Mouse (Mus musculus): ENCODE measurements around the gene Cd244a. TPM values are rescaled to one million over a fixed set of nuclear protein-coding genes. Genes with fewer than 3 reads are reported as not detected.

Gene Cd244a
- polyA plus RNA-seq, 1 experiment from 2014 or later = 0.48 TPM

- Histone ChIP-seq H3K9ac (no peak overlapping the region), H3K4me3 (replicated peaks) (no peak overlapping the region), H3K27ac (no peak overlapping the region), H3K9me3 (no peaks in the 10 kb centered on the region), H3K4me1 (replicated peaks) (no peaks in the 10 kb centered on the region), H3K4me2 (replicated peaks) (no peak overlapping the region), H3K36me3 (no peaks in the 10 kb centered on the region), H3K27me3 (replicated peaks) (no peaks in the 10 kb centered on the region)
- ATAC-seq = peak; percentile 43; the same call in 1 of the 2 replicates
- whole genome bisulfite sequencing = 74% methylated on average over 11 of the region's 11 CpGs
Measured at GRCm38 (mm10) chr1:171553359-171554341, 5.3 kb upstream of the Cd244a start.

GRCm38 (mm10) chr1:171556366-171556765 is 2.6 kb upstream of the Cd244a start:
- Histone ChIP-seq H3K27me3 (replicated peaks) (no peaks in the 10 kb centered on the region), H3K27ac (no peak overlapping the region), H3K4me3 (replicated peaks) (no peak overlapping the region), H3K9ac (no peak overlapping the region), H3K4me2 (replicated peaks) (no peak overlapping the region), H3K9me3 (no peaks in the 10 kb centered on the region), H3K36me3 (no peaks in the 10 kb centered on the region), H3K4me1 (replicated peaks) (no peaks in the 10 kb centered on the region)
- 85% methylated on average over 2 of the region's 2 CpGs for WGBS
- no peak for ATAC-seq

- WGBS = 70% methylated on average over 6 of the region's 6 CpGs
- ATAC-seq = no peak
- H3K9me3 ChIP-seq = no peaks in the 10 kb centered on the region
Measured at GRCm38 (mm10) chr1:171558407-171558806, 586 bp upstream of the Cd244a start.

GRCm38 (mm10) chr1:171560262-171560661 is 1.3 kb downstream of the Cd244a start:
- H3K4me3 ChIP-seq (replicated peaks) = no peak overlapping the region
- 52% methylated on average over 2 of the region's 2 CpGs for WGBS
- no peak overlapping the region for H3K9ac ChIP-seq
- no peak for ATAC-seq
- H3K4me2 ChIP-seq (replicated peaks) = no peak overlapping the region
- no peak overlapping the region for H3K27ac ChIP-seq
- no peaks in the 10 kb centered on the region for H3K9me3 ChIP-seq
- H3K4me1 ChIP-seq (replicated peaks) = no peaks in the 10 kb centered on the region
- H3K36me3 ChIP-seq = no peaks in the 10 kb centered on the region
- no peaks in the 10 kb centered on the region for H3K27me3 ChIP-seq (replicated peaks)

More at GRCm38 (mm10) chr1:171558407-171558806, 586 bp upstream of the Cd244a start:
- no peaks in the 10 kb centered on the region for H3K27me3 ChIP-seq (replicated peaks)
- no peak overlapping the region for H3K4me2 ChIP-seq (replicated peaks)
- H3K36me3 ChIP-seq = no peaks in the 10 kb centered on the region
- H3K4me1 ChIP-seq (replicated peaks) = no peaks in the 10 kb centered on the region
- H3K9ac ChIP-seq = no peak overlapping the region
- no peak overlapping the region for H3K27ac ChIP-seq
- no peak overlapping the region for H3K4me3 ChIP-seq (replicated peaks)

- Histone ChIP-seq H3K9me3 (no peaks in the 10 kb centered on the region), H3K4me3 (replicated peaks) (no peak overlapping the region), H3K36me3 (no peaks in the 10 kb centered on the region), H3K4me2 (replicated peaks) (no peak overlapping the region), H3K27ac (no peak overlapping the region), H3K27me3 (replicated peaks) (no peaks in the 10 kb centered on the region), H3K9ac (no peak overlapping the region), H3K4me1 (replicated peaks) (no peaks in the 10 kb centered on the region)
- WGBS = 81% methylated on average over 1 of the region's 1 CpGs
- no peak for ATAC-seq
Measured at GRCm38 (mm10) chr1:171561200-171561599, 2.2 kb downstream of the Cd244a start.

- Histone ChIP-seq H3K27me3 (replicated peaks) (no peaks in the 10 kb centered on the region), H3K9ac (no peak overlapping the region), H3K4me3 (replicated peaks) (no peak overlapping the region), H3K27ac (no peak overlapping the region), H3K9me3 (no peaks in the 10 kb centered on the region), H3K36me3 (no peaks in the 10 kb centered on the region), H3K4me1 (replicated peaks) (no peaks in the 10 kb centered on the region), H3K4me2 (replicated peaks) (no peak overlapping the region)
- 59% methylated on average over 7 of the region's 11 CpGs for WGBS
- ATAC-seq = 0 out of 2 replicates have a peak, but pooled peaks have one; percentile 25
Measured at GRCm38 (mm10) chr1:171561639-171562225, 2.7 kb downstream of the Cd244a start.

GRCm38 (mm10) chr1:171563042-171563441 is 4.0 kb downstream of the Cd244a start:
- 73% methylated on average over 2 of the region's 2 CpGs for WGBS
- Histone ChIP-seq H3K4me1 (replicated peaks) (no peaks in the 10 kb centered on the region), H3K27ac (no peak overlapping the region), H3K9me3 (no peaks in the 10 kb centered on the region), H3K36me3 (no peaks in the 10 kb centered on the region), H3K27me3 (replicated peaks) (no peaks in the 10 kb centered on the region), H3K4me3 (replicated peaks) (no peak overlapping the region), H3K9ac (no peak overlapping the region), H3K4me2 (replicated peaks) (no peak overlapping the region)
- no peak for ATAC-seq

GRCm38 (mm10) chr1:171564247-171564646 is 5.3 kb downstream of the Cd244a start:
- Histone ChIP-seq H3K4me1 (replicated peaks) (no peaks in the 10 kb centered on the region), H3K27ac (no peak overlapping the region), H3K4me3 (replicated peaks) (no peak overlapping the region), H3K27me3 (replicated peaks) (no peaks in the 10 kb centered on the region), H3K9ac (no peak overlapping the region), H3K36me3 (no peaks in the 10 kb centered on the region), H3K9me3 (no peaks in the 10 kb centered on the region), H3K4me2 (replicated peaks) (no peak overlapping the region)
- peak; percentile 54 for ATAC-seq
- WGBS = 60% methylated on average over 3 of the region's 3 CpGs

- Histone ChIP-seq H3K4me2 (replicated peaks) (no peak overlapping the region), H3K4me3 (replicated peaks) (no peak overlapping the region), H3K27me3 (replicated peaks) (no peaks in the 10 kb centered on the region), H3K9me3 (no peaks in the 10 kb centered on the region), H3K27ac (no peak overlapping the region), H3K4me1 (replicated peaks) (no peaks in the 10 kb centered on the region), H3K9ac (no peak overlapping the region), H3K36me3 (no peaks in the 10 kb centered on the region)
- 53% methylated on average over 4 of the region's 4 CpGs for WGBS
- ATAC-seq = no peak
Measured at GRCm38 (mm10) chr1:171565888-171566287, 6.9 kb downstream of the Cd244a start.

- Histone ChIP-seq H3K4me2 (replicated peaks) (no peak overlapping the region), H3K9me3 (no peaks in the 10 kb centered on the region), H3K9ac (no peak overlapping the region), H3K4me3 (replicated peaks) (no peak overlapping the region), H3K36me3 (no peaks in the 10 kb centered on the region), H3K4me1 (replicated peaks) (no peaks in the 10 kb centered on the region), H3K27me3 (replicated peaks) (no peaks in the 10 kb centered on the region), H3K27ac (no peak overlapping the region)
- ATAC-seq = peak; percentile 61; the same call in 1 of the 2 replicates
- WGBS = 21% methylated on average over 8 of the region's 8 CpGs
Measured at GRCm38 (mm10) chr1:171566777-171567176, 7.8 kb downstream of the Cd244a start.

- WGBS = 58% methylated on average over 2 of the region's 2 CpGs
- Histone ChIP-seq H3K36me3 (no peaks in the 10 kb centered on the region), H3K9me3 (no peaks in the 10 kb centered on the region), H3K4me3 (replicated peaks) (no peak overlapping the region), H3K27me3 (replicated peaks) (no peaks in the 10 kb centered on the region), H3K27ac (no peak overlapping the region), H3K4me1 (replicated peaks) (no peaks in the 10 kb centered on the region), H3K4me2 (replicated peaks) (no peak overlapping the region), H3K9ac (no peak overlapping the region)
- ATAC-seq = peak; percentile 23; the same call in 1 of the 2 replicates
Measured at GRCm38 (mm10) chr1:171568436-171568835, 9.4 kb downstream of the Cd244a start.

- H3K36me3 ChIP-seq = no peaks in the 10 kb centered on the region
Measured at GRCm38 (mm10) chr1:171577168-171577567, 18.2 kb downstream of the Cd244a start.

More at GRCm38 (mm10) chr1:171577168-171577567, 18.2 kb downstream of the Cd244a start:
- Histone ChIP-seq H3K27ac (no peak overlapping the region), H3K9ac (no peak overlapping the region), H3K4me2 (replicated peaks) (no peak overlapping the region), H3K4me1 (replicated peaks) (no peaks in the 10 kb centered on the region), H3K9me3 (no peaks in the 10 kb centered on the region), H3K27me3 (replicated peaks) (no peaks in the 10 kb centered on the region), H3K4me3 (replicated peaks) (no peak overlapping the region)
- WGBS = 89% methylated on average over 7 of the region's 7 CpGs
- ATAC-seq = no peak

All from intestine, embryonic 15.5 days (tissue).